Mouse (Mus musculus) ES-Bruce4 (cell line): ENCODE results near the gene Akirin1. TPM values are rescaled to one million over a fixed set of nuclear protein-coding genes. Genes with fewer than 3 reads are reported as not detected.

Experiments used
- H3K27ac ChIP-seq: 2 replicates; pipeline ENCODE4 v1.5.1; 2012; ENCODE audit warnings: low read length, inconsistent platforms; ENCODE audit not compliant: insufficient read depth
- H3K27me3 ChIP-seq: 2 replicates; pipeline ENCODE4 v1.6.1; 2012; ENCODE audit warnings: mild to moderate bottlenecking, low read length, inconsistent platforms; ENCODE audit not compliant: control insufficient read depth, poor library complexity, insufficient read depth, severe bottlenecking
- H3K36me3 ChIP-seq: 2 replicates; pipeline ENCODE4 v1.6.1; 2012; ENCODE audit warnings: inconsistent platforms, mild to moderate bottlenecking, low read length, moderate library complexity; ENCODE audit not compliant: control insufficient read depth, poor library complexity, insufficient read depth, severe bottlenecking
- H3K4me1 ChIP-seq: one replicate; pipeline ENCODE4 v1.8.1; 2011; ENCODE audit warnings: low read length; ENCODE audit not compliant: control insufficient read depth, insufficient read depth
- H3K4me3 ChIP-seq: 2 replicates; pipeline ENCODE4 v1.5.1; 2011; ENCODE audit warnings: low read depth, mild to moderate bottlenecking, low read length
- H3K9ac ChIP-seq: 2 replicates; pipeline ENCODE4 v1.6.1; 2012; ENCODE audit warnings: low read depth, mild to moderate bottlenecking, inconsistent platforms; ENCODE audit not compliant: poor library complexity, severe bottlenecking
- H3K9me3 ChIP-seq: replicated peaks from 2 replicates; pipeline ENCODE4 v1.6.1; 2012; ENCODE audit warnings: mild to moderate bottlenecking, low read length, inconsistent platforms; ENCODE audit not compliant: control insufficient read depth, poor library complexity, insufficient read depth, severe bottlenecking
- CTCF ChIP-seq: IDR thresholded peaks from one replicate; pipeline ENCODE4 v1.8.1; 2011; ENCODE audit warnings: low read depth, low read length
- EP300 ChIP-seq: IDR thresholded peaks from 2 replicates; pipeline ENCODE4 v1.6.1; 2011; ENCODE audit warnings: low read depth, low read length; ENCODE audit not compliant: insufficient read depth
- POLR2A ChIP-seq: IDR thresholded peaks from one replicate; pipeline ENCODE4 v1.8.1; 2011; ENCODE audit warnings: low read length; ENCODE audit not compliant: insufficient read depth
- polyA plus RNA-seq: library from polyadenylated mRNA; stranded (reverse); fragments of >200 nt; gene quantifications from 2 replicates; pipeline ENCODE4 v1.2.4, GENCODE M21; 2011; ENCODE audit warnings: low read depth; ENCODE audit not compliant: missing spikeins, insufficient read depth, insufficient read length

Gene Akirin1
- polyA plus RNA-seq, 1 experiment = 37.6 TPM

DNA sequence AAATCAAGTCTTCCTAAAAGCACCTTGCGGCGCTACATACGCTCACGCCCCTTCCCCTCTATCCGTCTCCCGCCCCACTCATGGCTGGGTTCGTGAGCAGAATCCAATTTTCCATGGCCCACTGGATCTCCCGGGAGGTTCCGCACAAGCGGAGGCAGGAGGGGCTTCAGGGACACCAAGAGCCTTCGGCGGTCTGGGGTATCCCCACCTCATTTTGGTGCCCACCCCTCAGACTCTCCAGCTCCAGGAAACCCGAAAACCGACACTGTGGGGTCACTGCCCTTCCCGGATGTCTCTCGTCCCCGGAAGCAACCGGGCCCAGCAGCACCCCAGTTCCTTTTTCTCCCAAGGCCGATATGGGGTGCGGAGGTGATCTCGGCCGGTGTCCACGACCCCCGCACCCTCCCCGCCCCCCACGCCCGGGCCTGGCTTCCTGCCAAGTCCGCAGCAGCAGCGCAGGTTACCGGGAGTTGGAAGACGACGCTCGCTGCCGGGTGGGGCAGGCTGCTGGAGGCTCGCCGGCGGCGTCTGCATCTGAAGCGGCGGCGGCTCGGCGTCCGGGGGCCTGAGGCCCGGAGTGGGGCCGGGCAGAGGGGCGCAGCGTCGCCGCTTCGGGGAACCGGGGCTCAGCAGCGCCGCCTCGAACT is 538 bp downstream of the Akirin1 start:
- Histone ChIP-seq H3K27me3 (no peaks in the 10 kb centered on the region), H3K27ac (no peak overlapping the region), H3K9ac (peak overlapping the region; percentile 99), H3K9me3 (no peaks in the 10 kb centered on the region), H3K4me3 (peak overlapping the region; percentile 98), H3K4me1 (peaks cover 2% of the 10 kb centered on the region), H3K36me3 (peaks cover 2% of the 10 kb centered on the region; the same call in 1 of the 2 replicates)
- no peak for TF ChIP-seq EP300
- TF ChIP-seq POLR2A = no peak
- no peak for TF ChIP-seq CTCF

DNA sequence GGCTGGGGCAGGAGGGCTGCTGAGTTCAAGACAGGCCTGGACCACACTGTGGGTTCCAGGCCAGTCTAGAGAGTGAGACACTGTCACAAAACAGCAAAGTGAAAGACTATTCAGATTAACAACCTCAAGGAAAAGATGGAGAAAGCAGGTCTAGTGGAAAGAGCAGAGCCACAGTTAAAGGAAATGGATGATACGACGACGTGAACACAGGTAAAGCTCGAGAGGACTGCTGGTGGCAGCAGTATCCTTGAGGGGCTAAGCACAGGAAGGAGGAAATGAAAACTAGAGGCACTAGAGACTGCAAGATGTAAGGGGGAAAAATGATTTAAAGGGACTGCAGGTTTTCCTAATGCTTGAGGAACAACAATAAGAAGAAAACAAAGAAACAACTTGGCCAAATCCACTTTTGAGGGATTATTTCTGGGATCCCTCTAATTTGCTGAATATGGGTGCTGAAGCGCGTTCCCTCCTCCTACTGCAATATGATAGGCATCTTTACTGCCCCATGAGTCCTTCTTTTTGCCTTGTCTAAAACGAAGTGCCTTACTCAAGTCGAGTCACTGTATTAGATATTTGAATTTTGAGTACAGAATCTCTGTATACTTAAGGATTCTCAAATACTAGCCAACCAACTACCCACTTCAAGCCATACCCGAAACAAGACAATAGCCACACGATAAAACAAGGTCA is 1.3 kb downstream of the Akirin1 start:
- peaks cover 2% of the 10 kb centered on the region; the same call in 1 of the 2 replicates for H3K36me3 ChIP-seq
- H3K4me3 ChIP-seq = peak overlapping the region; percentile 98
- TF ChIP-seq POLR2A (no peak), EP300 (no peak), CTCF (no peak)
- H3K4me1 ChIP-seq = peaks cover 2% of the 10 kb centered on the region
- H3K9me3 ChIP-seq = no peaks in the 10 kb centered on the region
- no peaks in the 10 kb centered on the region for H3K27me3 ChIP-seq
- H3K9ac ChIP-seq = peak overlapping the region; percentile 99
- H3K27ac ChIP-seq = no peak overlapping the region

DNA sequence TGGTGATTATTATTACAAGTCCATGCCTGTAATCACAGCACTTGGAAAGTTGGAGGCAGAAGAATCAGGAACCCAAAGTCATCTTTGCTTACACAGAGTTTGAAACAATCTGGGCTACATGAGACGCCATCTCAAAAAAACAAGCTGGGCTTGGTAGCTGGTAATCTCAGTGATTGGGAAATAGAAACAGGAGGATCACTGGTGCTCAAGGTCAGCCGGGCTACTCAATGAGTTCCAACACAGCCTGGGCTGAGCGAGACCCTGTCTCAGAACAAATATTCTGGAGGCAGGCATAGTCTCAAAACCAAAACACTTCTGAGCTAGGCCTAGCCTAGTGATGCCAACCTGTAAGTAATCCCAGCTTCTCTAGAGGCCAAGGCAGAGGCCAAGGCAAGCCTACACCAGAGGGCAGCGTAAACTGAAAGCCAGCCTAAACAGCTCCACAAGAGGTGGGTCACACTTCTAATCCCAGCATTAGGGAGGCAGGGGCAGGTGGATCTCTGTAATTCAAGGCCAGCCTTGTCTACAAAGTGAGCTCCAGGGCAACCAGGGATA is 4.8 kb downstream of the Akirin1 start:
- no peak overlapping the region for H3K9ac ChIP-seq
- H3K27ac ChIP-seq = no peak overlapping the region
- no peaks in the 10 kb centered on the region for H3K4me1 ChIP-seq
- H3K4me3 ChIP-seq = no peak overlapping the region
- TF ChIP-seq POLR2A (no peak), CTCF (no peak), EP300 (no peak)
- no peaks in the 10 kb centered on the region for H3K9me3 ChIP-seq
- H3K27me3 ChIP-seq = no peaks in the 10 kb centered on the region
- peaks cover 28% of the 10 kb centered on the region for H3K36me3 ChIP-seq

DNA sequence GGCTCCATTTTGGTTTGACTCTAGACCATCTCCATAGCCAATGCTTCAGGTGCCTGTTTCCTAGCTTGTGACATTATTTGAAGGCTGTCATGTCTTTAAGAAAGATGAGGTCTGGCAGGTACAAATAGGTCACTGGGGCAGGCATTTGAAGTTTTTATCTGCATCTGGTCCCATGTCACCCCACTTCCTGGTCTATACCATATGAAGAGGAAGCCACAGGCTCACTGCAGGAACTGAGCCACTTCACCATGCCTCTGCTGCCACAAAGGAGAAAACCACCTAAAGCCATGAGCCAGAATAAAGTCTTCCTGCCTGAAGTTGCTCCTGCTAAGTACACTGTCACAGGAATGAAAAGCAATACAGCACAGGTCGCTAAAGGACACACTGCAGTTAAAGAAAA is 7.3 kb downstream of the Akirin1 start:
- no peak overlapping the region for H3K4me3 ChIP-seq
- H3K4me1 ChIP-seq = no peaks in the 10 kb centered on the region
- no peaks in the 10 kb centered on the region for H3K9me3 ChIP-seq
- no peak overlapping the region for H3K9ac ChIP-seq
- no peak overlapping the region for H3K27ac ChIP-seq
- H3K36me3 ChIP-seq = peaks cover 42% of the 10 kb centered on the region
- H3K27me3 ChIP-seq = no peaks in the 10 kb centered on the region
- no peak for TF ChIP-seq EP300
- no peak for TF ChIP-seq CTCF

- H3K9ac ChIP-seq = no peak overlapping the region
- no peak overlapping the region for H3K27ac ChIP-seq
- no peak overlapping the region for H3K4me3 ChIP-seq
- H3K9me3 ChIP-seq = no peaks in the 10 kb centered on the region
- TF ChIP-seq CTCF (no peak), POLR2A (no peak), EP300 (no peak)
- H3K27me3 ChIP-seq = no peaks in the 10 kb centered on the region
- H3K36me3 ChIP-seq = peaks cover 49% of the 10 kb centered on the region
- H3K4me1 ChIP-seq = no peaks in the 10 kb centered on the region
Observed at GRCm38 (mm10) chr4:123738708-123739107, 11.4 kb downstream of the Akirin1 start.

- no peak overlapping the region for H3K9ac ChIP-seq
- TF ChIP-seq POLR2A (no peak), CTCF (no peak), EP300 (no peak)
- no peaks in the 10 kb centered on the region for H3K9me3 ChIP-seq
- H3K27me3 ChIP-seq = no peaks in the 10 kb centered on the region
- no peaks in the 10 kb centered on the region for H3K4me1 ChIP-seq
- no peak overlapping the region for H3K27ac ChIP-seq
- peaks cover 15% of the 10 kb centered on the region for H3K36me3 ChIP-seq
- H3K4me3 ChIP-seq = no peak overlapping the region
Observed at GRCm38 (mm10) chr4:123733532-123733931, 16.6 kb downstream of the Akirin1 start.
